Mouse (Mus musculus) megakaryocyte-erythroid progenitor cell, adult 5 weeks (primary cell): ENCODE results near the gene Elf1. TPM values are rescaled to one million over a fixed set of nuclear protein-coding genes. Genes with fewer than 3 reads are reported as not detected.

Experiments
- polyA plus RNA-seq: library from polyadenylated mRNA; stranded (reverse); fragments of >175 nt; gene quantifications from 2 replicates; pipeline ENCODE4 v1.2.3, GENCODE M21; 2012

The Elf1 gene
- polyA plus RNA-seq = 13.7 and 14.6 TPM in 2 replicates

GRCm38 (mm10) chr14:79480624-79481338, at the start of gene Elf1:
Gene Elf1 (plus strand): TSS chr14:79481194.

GRCm38 (mm10) chr14:79451681-79452590, 29.1 kb upstream of the Elf1 start, which contains the start of gene Kbtbd6:
Gene Kbtbd6 (plus strand): TSS chr14:79451835.

GRCm38 (mm10) chr14:79481339-79482151, 551 bp downstream of the Elf1 start, which contains the start of gene Wbp4:
Gene Wbp4 (minus strand): TSS chr14:79481520.

GRCm38 (mm10) chr14:79587139-79587851, 106.3 kb downstream of the Elf1 start, which contains the start of gene Sugt1:
Gene Sugt1 (plus strand): TSS chr14:79587691.

Other genes starting within 250 kb of the Elf1 start
- not detected in 2 replicates for gene Zfp957, start 233.8 kb upstream of the Elf1 start, polyA plus RNA-seq
- gene Rgcc, start 179.5 kb upstream of the Elf1 start, polyA plus RNA-seq = 119 and 152 TPM in 2 replicates
- 38.9 and 48.1 TPM in 2 replicates for gene Naa16, start 90.4 kb upstream of the Elf1 start, polyA plus RNA-seq
- gene Mtrf1, start 83.4 kb upstream of the Elf1 start, polyA plus RNA-seq = 0.33 and 0.45 TPM in 2 replicates
- gene Kbtbd7, start 54.7 kb upstream of the Elf1 start, polyA plus RNA-seq = 3.6 and 4.0 TPM in 2 replicates
- 1.3 TPM in 2 replicates for gene Kbtbd6, start 29.4 kb upstream of the Elf1 start, polyA plus RNA-seq
- 4.7 and 5.8 TPM in 2 replicates for gene Wbp4, start 326 bp downstream of the Elf1 start, polyA plus RNA-seq
- 2.8 TPM in 2 replicates for gene Sugt1, start 106.5 kb downstream of the Elf1 start, polyA plus RNA-seq
- not detected in 2 replicates for gene Cnmd, start 181.0 kb downstream of the Elf1 start, polyA plus RNA-seq